Mouse (Mus musculus) thymus, adult 2 months (tissue): Measurements from ENCODE around the gene Acvrl1.

Experiments used
- CTCF ChIP-seq: fragments of 200-500 bp; IDR thresholded peaks from 2 replicates; pipeline ENCODE4 v1.5.1; 2012; ENCODE audit warnings: mild to moderate bottlenecking, control low read depth, low read length, moderate library complexity, borderline replicate concordance; ENCODE audit not compliant: control insufficient read depth, poor library complexity, insufficient read depth; ENCODE audit errors: extremely low read depth
- POLR2A ChIP-seq: fragments of 200-500 bp; IDR thresholded peaks from 2 replicates; pipeline ENCODE4 v1.6.1; 2012; ENCODE audit warnings: mild to moderate bottlenecking, low read length, control low read depth, moderate library complexity; ENCODE audit not compliant: control insufficient read depth, poor library complexity, insufficient read depth; ENCODE audit errors: extremely low read depth

- TF ChIP-seq CTCF (no peak), POLR2A (no peak)
Measured at GRCm38 (mm10) chr15:101125561-101125960, 2.8 kb upstream of the Acvrl1 start.
